Mouse (Mus musculus) subcutaneous adipose tissue, adult 2 months (tissue): ENCODE data around the gene Grsf1. TPM values are rescaled to one million over a fixed set of nuclear protein-coding genes. Genes with fewer than 3 reads are reported as not detected.

Source experiments
- polyA plus RNA-seq: library from polyadenylated mRNA; depleted of rRNA; stranded (reverse); fragments of >200 nt; gene quantifications from 2 replicates; pipeline ENCODE4 v1.2.3, GENCODE M21; 2012; ENCODE audit warnings: low replicate concordance; rRNA removed

Gene Grsf1
- polyA plus RNA-seq: 22.5 and 32.8 TPM in 2 replicates

DNA sequence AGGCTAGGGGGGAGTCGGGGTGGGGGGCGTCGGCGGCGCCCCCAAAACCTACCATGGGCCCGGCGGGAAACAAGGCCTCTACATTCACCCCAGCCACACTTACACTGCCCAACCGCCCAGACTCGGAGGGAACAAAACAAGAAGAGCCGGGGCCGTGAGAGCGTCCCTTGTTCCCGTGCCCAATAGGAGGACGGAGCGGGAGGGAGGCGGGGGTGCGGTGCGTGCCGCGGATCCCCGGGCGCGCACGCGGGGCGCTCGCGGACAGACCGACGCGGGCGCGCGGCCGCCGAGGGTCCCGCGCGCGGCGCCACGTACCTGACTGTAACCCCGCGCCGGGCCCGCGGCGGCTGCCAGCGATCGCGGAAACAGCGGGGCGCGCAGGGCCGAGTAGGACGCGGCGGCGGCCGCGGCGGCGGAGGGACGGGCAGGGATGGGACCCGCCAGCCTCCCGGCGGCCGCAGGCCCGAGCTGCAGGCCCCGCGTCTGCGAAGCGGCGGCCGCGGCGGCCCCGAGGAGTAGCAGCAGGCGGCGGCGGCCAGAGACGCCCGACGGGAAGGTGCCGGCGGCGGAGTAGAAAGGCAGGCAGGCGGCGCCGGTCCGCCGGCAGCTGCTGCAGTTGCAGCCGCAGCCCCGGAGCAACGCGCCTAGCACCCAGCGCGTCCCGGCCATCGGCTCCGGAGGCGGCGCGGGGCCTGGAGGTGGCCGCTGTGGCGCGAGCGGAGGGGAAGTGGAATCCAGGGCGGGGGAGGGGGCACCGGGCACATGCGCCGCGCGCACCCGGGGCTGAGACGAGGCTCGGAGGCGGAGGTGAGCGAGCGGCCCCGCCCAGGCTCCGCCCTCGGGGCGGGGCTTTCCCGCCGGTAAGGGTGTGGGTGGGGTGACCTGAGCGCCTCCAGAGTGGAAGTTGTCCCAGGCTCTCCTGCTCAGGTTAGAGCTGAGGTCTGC lies at the start of gene Grsf1:
Gene Grsf1 (minus strand): TSS at position 729 of the 945 bp plus-strand sequence.

DNA sequence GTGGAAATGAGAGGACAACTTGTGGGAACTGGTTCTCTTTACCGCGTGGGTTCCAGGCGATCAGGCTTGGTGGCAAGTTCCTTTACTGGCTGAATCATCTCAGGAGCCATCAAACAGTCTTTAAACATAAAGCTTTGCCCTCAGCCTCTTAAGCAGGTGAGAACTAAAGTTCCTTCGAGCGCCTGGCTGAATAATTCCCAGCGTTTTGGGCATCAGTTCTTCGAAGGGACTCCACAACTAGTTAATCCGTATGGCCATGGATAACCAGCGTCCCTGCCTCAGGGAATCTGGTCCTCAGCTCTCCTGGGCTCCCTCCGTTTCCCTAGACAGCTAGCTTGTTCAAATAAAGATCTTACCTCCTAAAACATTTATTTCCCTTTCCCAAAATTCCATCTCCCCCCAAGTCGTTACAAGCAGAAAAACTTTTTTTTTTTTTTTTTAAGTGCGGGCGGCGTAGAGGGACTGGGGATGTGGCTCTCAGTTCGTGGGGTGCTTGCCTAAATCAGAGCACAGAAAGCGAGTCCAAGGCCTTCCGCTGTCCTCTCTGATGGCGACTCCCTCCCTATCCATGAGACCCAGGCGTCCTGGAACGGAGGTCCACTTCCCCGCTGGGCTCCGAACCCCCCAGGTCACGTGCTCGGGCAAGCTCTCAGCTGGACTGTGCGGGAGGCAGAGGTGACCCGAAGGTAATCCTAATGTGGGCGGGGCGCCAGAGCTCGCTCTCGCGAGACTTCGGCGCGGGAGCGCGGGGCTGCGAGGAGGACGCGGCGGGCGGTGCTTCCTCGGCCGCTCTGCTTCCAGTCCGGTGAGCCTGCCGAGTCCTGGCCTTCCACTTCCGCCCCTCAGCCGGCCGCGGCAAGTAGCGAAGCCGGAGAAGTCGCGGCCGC lies 44.4 kb upstream of the Grsf1 start, which contains the start of gene Mob1b:
Gene Mob1b (plus strand): TSS at position 740 of the 887 bp plus-strand sequence.

Other genes starting within 250 kb of the Grsf1 start
- gene Ambn, start 220.2 kb downstream of the Grsf1 start, polyA plus RNA-seq: not detected in 2 replicates
- gene Enam, start 188.2 kb downstream of the Grsf1 start, polyA plus RNA-seq: not detected in 2 replicates
- gene Jchain, start 148.3 kb downstream of the Grsf1 start, polyA plus RNA-seq: 1.5 and 16.9 TPM in 2 replicates
- 8.0 and 15.9 TPM in 2 replicates for gene Utp3, start 121.7 kb downstream of the Grsf1 start, polyA plus RNA-seq
- 5.4 and 8.7 TPM in 2 replicates for gene Rufy3, start 111.1 kb downstream of the Grsf1 start, polyA plus RNA-seq
- gene Mob1b, start 44.7 kb upstream of the Grsf1 start, polyA plus RNA-seq: 3.9 and 8.6 TPM in 2 replicates
- gene Dck, start 88.8 kb upstream of the Grsf1 start, polyA plus RNA-seq: 3.5 and 5.1 TPM in 2 replicates
- gene Slc4a4, start 210.6 kb upstream of the Grsf1 start, polyA plus RNA-seq: 3.7 and 5.9 TPM in 2 replicates